ENCODE assay signal across 17 mouse cellular contexts in genomic region chr15:82252097-82252496, GRCm38 (mm10). TPM values are rescaled to one million over a fixed set of nuclear protein-coding genes. Genes with fewer than 3 reads are reported as not detected.
DNase-seq lines count a peak whose midpoint lies in the region; ATAC-seq and TF ChIP-seq lines count a peak whose summit lies in the region.
"Had no signal": no experiment of that assay in that cellular context is flagged by ENCODE, and none has a peak within 500 bp of the region (broad histone marks: within the 10 kb centered on the region; RNA-seq: fewer than 3 reads in every experiment).

Gene 1500009C09Rik (plus strand): TSS chr15:82252397.

- ATAC-seq in forebrain, embryonic 15.5 days (replicated peaks), result no peak

- DNase-seq in forebrain, embryonic 10.5 days (ENCODE audit: extremely low spot score, low spot score), result no peak
- no peak for DNase-seq in layer of hippocampus, adult 18-20 months (ENCODE audit: low spot score in 2 of 2)
- DNase-seq in layer of hippocampus, adult 9-11 months, result no peak
- DNase-seq in left cerebral cortex, postnatal 14 days (ENCODE audit: low spot score in 2 of 2), result no peak
- no peak for DNase-seq in adrenal gland, postnatal 25 days
- no peak for DNase-seq in lung, adult 2 months
- DNase-seq: adrenal gland, adult 8-10 months; cerebellum, postnatal 14 days; gastrocnemius, postnatal 25 days; right cerebral cortex, postnatal 14 days had no signal

- TF ChIP-seq POLR2A in ES-Bruce4 (IDR thresholded peaks at IDR 0.05; ENCODE audit: insufficient read depth, low read length), result no peak
- no peak for TF ChIP-seq POLR2A in lung, adult 2 months (IDR thresholded peaks at IDR 0.05; ENCODE audit: borderline replicate concordance, extremely low read depth, low read depth, low read length)

- TF ChIP-seq CTCF in ES-Bruce4 (IDR thresholded peaks at IDR 0.05; ENCODE audit: low read depth, low read length), result no peak
- no peak for TF ChIP-seq CTCF in lung, adult 2 months (IDR thresholded peaks at IDR 0.05; ENCODE audit: insufficient read depth, low read length)

- intact Hi-C loops in left cerebral cortex, postnatal 14 days (cut with DNase I), result no loop called here

- peaks cover 4% of the 10 kb centered on the region; the same call in 1 of the 2 replicates for H3K9me3 ChIP-seq in forebrain, embryonic 15.5 days
- no peaks in the 10 kb centered on the region for H3K9me3 ChIP-seq in forebrain, embryonic 10.5 days
- no peaks in the 10 kb centered on the region for H3K9me3 ChIP-seq in ES-Bruce4 (replicated peaks; ENCODE audit: control insufficient read depth, insufficient read depth, low read length, poor library complexity, severe bottlenecking)
- H3K9me3 ChIP-seq: embryonic facial prominence, embryonic 12.5 days; heart, embryonic 13.5 days; kidney, embryonic 15.5 days; limb, embryonic 12.5 days had no signal

- H3K9ac ChIP-seq in forebrain, embryonic 15.5 days (replicated peaks), result no peak within 1 kb of the TSS
- no peak within 1 kb of the TSS for H3K9ac ChIP-seq in ES-Bruce4 (ENCODE audit: low read depth, poor library complexity, severe bottlenecking)
- H3K9ac ChIP-seq: embryonic facial prominence, embryonic 12.5 days; heart, embryonic 13.5 days; kidney, embryonic 15.5 days; limb, embryonic 12.5 days; liver, embryonic 15.5 days had no signal

- no peak within 1 kb of the TSS for H3K4me2 ChIP-seq in forebrain, embryonic 15.5 days (replicated peaks)
- H3K4me2 ChIP-seq: embryonic facial prominence, embryonic 12.5 days; heart, embryonic 13.5 days; kidney, embryonic 15.5 days; limb, embryonic 12.5 days; liver, embryonic 15.5 days had no signal

- no peak within 1 kb of the TSS for H3K27ac ChIP-seq in forebrain, embryonic 15.5 days (replicated peaks)
- no peak within 1 kb of the TSS for H3K27ac ChIP-seq in forebrain, embryonic 10.5 days
- peak within 1 kb of the TSS; percentile 33; the same call in 1 of the 2 replicates for H3K27ac ChIP-seq in ES-Bruce4 (ENCODE audit: insufficient read depth, low read length)
- H3K27ac ChIP-seq: embryonic facial prominence, embryonic 12.5 days; heart, embryonic 13.5 days; kidney, embryonic 15.5 days; limb, embryonic 12.5 days; liver, embryonic 15.5 days had no signal

- no peak for TF ChIP-seq EP300 in ES-Bruce4 (IDR thresholded peaks at IDR 0.05; ENCODE audit: insufficient read depth, low read depth, low read length)

- H3K4me1 ChIP-seq in forebrain, embryonic 15.5 days, result peaks cover 19% of the 10 kb centered on the region
- peaks cover 20% of the 10 kb centered on the region for H3K4me1 ChIP-seq in forebrain, embryonic 10.5 days
- H3K4me1 ChIP-seq in ES-Bruce4 (ENCODE audit: control insufficient read depth, insufficient read depth, low read length), result peaks cover 8% of the 10 kb centered on the region
- no peaks in the 10 kb centered on the region for H3K4me1 ChIP-seq in lung, adult 2 months (ENCODE audit: control insufficient read depth, insufficient read depth, low read length)
- H3K4me1 ChIP-seq: embryonic facial prominence, embryonic 12.5 days; kidney, embryonic 15.5 days; liver, embryonic 15.5 days had no signal

- H3K27me3 ChIP-seq in forebrain, embryonic 15.5 days, result no peaks in the 10 kb centered on the region
- peaks cover 4% of the 10 kb centered on the region; the same call in 1 of the 2 replicates for H3K27me3 ChIP-seq in forebrain, embryonic 10.5 days (ENCODE audit: poor library complexity, severe bottlenecking)
- no peaks in the 10 kb centered on the region for H3K27me3 ChIP-seq in ES-Bruce4 (ENCODE audit: control insufficient read depth, insufficient read depth, low read length, poor library complexity, severe bottlenecking)
- H3K27me3 ChIP-seq: embryonic facial prominence, embryonic 12.5 days had no signal

- no peaks in the 10 kb centered on the region for H3K36me3 ChIP-seq in forebrain, embryonic 15.5 days
- no peaks in the 10 kb centered on the region for H3K36me3 ChIP-seq in forebrain, embryonic 10.5 days (replicated peaks)
- no peaks in the 10 kb centered on the region for H3K36me3 ChIP-seq in ES-Bruce4 (ENCODE audit: control insufficient read depth, insufficient read depth, low read length, poor library complexity, severe bottlenecking)
- H3K36me3 ChIP-seq: embryonic facial prominence, embryonic 12.5 days; heart, embryonic 13.5 days; kidney, embryonic 15.5 days; limb, embryonic 12.5 days; liver, embryonic 15.5 days had no signal

- 91% methylated on average over 6 of the region's 6 CpGs for WGBS in forebrain, embryonic 15.5 days
- 90% methylated on average over 6 of the region's 6 CpGs for WGBS in forebrain, embryonic 10.5 days
- WGBS in lung, adult 2 months, result 75% methylated on average over 6 of the region's 6 CpGs

- H3K4me3 ChIP-seq in forebrain, embryonic 15.5 days, result no peak within 1 kb of the TSS
- H3K4me3 ChIP-seq in forebrain, embryonic 10.5 days, result no peak within 1 kb of the TSS
- H3K4me3 ChIP-seq in ES-Bruce4 (ENCODE audit: low read depth, low read length), result no peak within 1 kb of the TSS
- no peak within 1 kb of the TSS for H3K4me3 ChIP-seq in lung, adult 2 months (replicated peaks; ENCODE audit: extremely low read depth, low read depth, low read length)
- H3K4me3 ChIP-seq: embryonic facial prominence, embryonic 12.5 days; heart, embryonic 13.5 days; kidney, embryonic 15.5 days; limb, embryonic 12.5 days; liver, embryonic 15.5 days had no signal

RNA-seq across cellular contexts. Expression of gene 1500009C09Rik, which starts in this region (rescaled TPM):
- 13.5 and 14.7 TPM in 2 replicates for polyA plus RNA-seq in forebrain, embryonic 15.5 days (2015; fragmentation: Nextera tagmentation; extraction: Ambion mirVana)
- polyA plus RNA-seq in forebrain, embryonic 10.5 days (2016; fragmentation: Nextera tagmentation; extraction: Ambion mirVana), result 0.26 TPM in 1 of 2 replicates, not detected in the other
- 100 to 1,000 TPM; 100 to 113 TPM for total RNA-seq in layer of hippocampus, adult 18-20 months (2021)
- polyA plus RNA-seq in ES-Bruce4 (2011; ENCODE audit: insufficient read depth, insufficient read length, low read depth, missing spikeins), result not detected in 2 replicates
- 100 to 1,000 TPM; 104 TPM for total RNA-seq in left cerebral cortex, postnatal 14 days (2021)
- total RNA-seq in adrenal gland, postnatal 25 days (2021), result 0.62 TPM in 1 of 2 replicates, not detected in the other
- polyA plus RNA-seq in lung, adult 2 months (2012; rRNA removed), result not detected in 2 replicates
- total RNA-seq: gastrocnemius, postnatal 25 days had no signal
- polyA plus RNA-seq: embryonic facial prominence, embryonic 12.5 days; heart, embryonic 13.5 days; limb, embryonic 12.5 days; liver, embryonic 15.5 days had no signal

Comparison
In these comparisons a context has a peak if more than half of its experiments do, and no peak if none do; other contexts are left out.
1. RNA of gene 1500009C09Rik (total RNA-seq): 100 to 113 TPM in layer of hippocampus, adult 18-20 months and 104 TPM in left cerebral cortex, postnatal 14 days; 0.62 TPM in adrenal gland, postnatal 25 days; every median in the first group is over 10 times any median in the second.
2. RNA of gene 1500009C09Rik (polyA plus RNA-seq): 13.5 to 14.7 TPM in forebrain, embryonic 15.5 days; not detected in ES-Bruce4, 0.26 TPM in forebrain, embryonic 10.5 days and not detected in lung, adult 2 months; every median in the first group is over 10 times any median in the second.